Mouse (Mus musculus) heart, postnatal 14 days (tissue): ENCODE results near the gene Rab38. TPM values are rescaled to one million over a fixed set of nuclear protein-coding genes. Genes with fewer than 3 reads are reported as not detected.
A peak's percentile ranks its signal among the peaks of the same experiment; 100 is the strongest.

Source experiments
- DNase-seq, 2 experiments: peaks; one replicate each; pipeline ENCODE4 v3.0.0; 2021 to 2022
- intact Hi-C: fragments of 180-260 bp; cut with DNase I; formaldehyde crosslinking; loops from one replicate; pipeline ENCODE4 v1.15.1; 2025
- long read RNA-seq, 2 experiments: library from polyadenylated mRNA; stranded (forward); transcript quantifications; one replicate each; pipeline ENCODE4 v2.0.0; 2021
- total RNA-seq, 2 experiments: library from RNA; stranded (reverse); gene quantifications; 2 replicates each; pipeline ENCODE4 v1.2.3; 2021

Rab38 gene
- total RNA-seq, result under 1 TPM in 1 of 2 experiments, not detected in 1; 0.19 TPM
- long read RNA-seq, experiment 1, partial matches to known transcripts, result 0 of 1 reads
- long read RNA-seq, experiment 1, other reads (novel, unspliced or antisense), result 0 of 1 reads
- long read RNA-seq, experiment 2, result 0 reads

GRCm38 (mm10) chr7:88429786-88430691 is at the start of gene Rab38:
Gene Rab38, plus strand, starts transcription at chr7:88430273.
- intact Hi-C loops, result no loop called here
- peak; percentile 12 to 22 for DNase-seq

- intact Hi-C loops, result no loop called here
- no peak for DNase-seq
Observed at GRCm38 (mm10) chr7:88394568-88394967, 35.5 kb upstream of the Rab38 start.

GRCm38 (mm10) chr7:88395745-88396144 is 34.3 kb upstream of the Rab38 start:
- intact Hi-C loops, result no loop called here

GRCm38 (mm10) chr7:88405311-88405710 is 24.8 kb upstream of the Rab38 start:
- intact Hi-C loops, result no loop called here
- no peak for DNase-seq

More at GRCm38 (mm10) chr7:88395745-88396144, 34.3 kb upstream of the Rab38 start:
- no peak for DNase-seq

GRCm38 (mm10) chr7:88406466-88406865 is 23.6 kb upstream of the Rab38 start:
- no peak for DNase-seq
- intact Hi-C loops, result no loop called here

GRCm38 (mm10) chr7:88421821-88422220 is 8.3 kb upstream of the Rab38 start:
- DNase-seq, result no peak
- intact Hi-C loops, result no loop called here

- DNase-seq, result no peak
- intact Hi-C loops, result no loop called here
Observed at GRCm38 (mm10) chr7:88423889-88424288, 6.2 kb upstream of the Rab38 start.

- DNase-seq, result no peak
- intact Hi-C loops, result no loop called here
Observed at GRCm38 (mm10) chr7:88425744-88426143, 4.3 kb upstream of the Rab38 start.

- no peak for DNase-seq
- intact Hi-C loops, result no loop called here
Observed at GRCm38 (mm10) chr7:88427484-88427883, 2.6 kb upstream of the Rab38 start.

GRCm38 (mm10) chr7:88430692-88431084 is 615 bp downstream of the Rab38 start:
- intact Hi-C loops, result no loop called here
- no peak for DNase-seq

GRCm38 (mm10) chr7:88440301-88440700 is 10.2 kb downstream of the Rab38 start:
- intact Hi-C loops, result no loop called here
- DNase-seq, result no peak

GRCm38 (mm10) chr7:88442649-88443048 is 12.6 kb downstream of the Rab38 start:
- intact Hi-C loops, result no loop called here
- no peak for DNase-seq

- DNase-seq, result no peak
- intact Hi-C loops, result no loop called here
Observed at GRCm38 (mm10) chr7:88443435-88443834, 13.4 kb downstream of the Rab38 start.

GRCm38 (mm10) chr7:88445320-88445903 is 15.3 kb downstream of the Rab38 start:
- no peak for DNase-seq
- intact Hi-C loops, result no loop called here

GRCm38 (mm10) chr7:88453234-88453633 is 23.2 kb downstream of the Rab38 start:
- intact Hi-C loops, result no loop called here
- DNase-seq, result no peak

GRCm38 (mm10) chr7:88457827-88458226 is 27.8 kb downstream of the Rab38 start:
- intact Hi-C loops, result no loop called here
- no peak for DNase-seq

- intact Hi-C loops, result no loop called here
- no peak for DNase-seq
Observed at GRCm38 (mm10) chr7:88467754-88468153, 37.7 kb downstream of the Rab38 start.

- DNase-seq, result no peak
- intact Hi-C loops, result no loop called here
Observed at GRCm38 (mm10) chr7:88482110-88482619, 52.1 kb downstream of the Rab38 start.

- intact Hi-C loops, result no loop called here
- DNase-seq, result no peak
Observed at GRCm38 (mm10) chr7:88482628-88483027, 52.6 kb downstream of the Rab38 start.

GRCm38 (mm10) chr7:88491020-88491419 is 60.9 kb downstream of the Rab38 start:
- intact Hi-C loops, result no loop called here
- no peak for DNase-seq

GRCm38 (mm10) chr7:88502217-88502817 is 72.2 kb downstream of the Rab38 start:
- intact Hi-C loops, result no loop called here
- no peak for DNase-seq
